Mouse (Mus musculus) thymus, adult 2 months (tissue): ENCODE data around the gene Gskip. TPM values are rescaled to one million over a fixed set of nuclear protein-coding genes. Genes with fewer than 3 reads are reported as not detected.
A peak's percentile ranks its signal among the peaks of the same experiment; 100 is the strongest.

Experiments
- DNase-seq: peaks from one replicate; pipeline ENCODE4 v3.0.0; 2021
- H3K27ac ChIP-seq: fragments of 200-500 bp; 2 replicates; pipeline ENCODE4 v1.5.1; 2012; ENCODE audit warnings: low read length, control low read depth; ENCODE audit not compliant: control insufficient read depth, insufficient read depth
- H3K27me3 ChIP-seq: fragments of 200-500 bp; 2 replicates; pipeline ENCODE4 v1.6.1; 2012; ENCODE audit warnings: mild to moderate bottlenecking, low read length, moderate library complexity, mixed read lengths; ENCODE audit not compliant: control insufficient read depth, insufficient read depth
- H3K36me3 ChIP-seq: fragments of 200-500 bp; 2 replicates; pipeline ENCODE4 v1.6.1; 2012; ENCODE audit warnings: mild to moderate bottlenecking, low read length, moderate library complexity; ENCODE audit not compliant: control insufficient read depth, insufficient read depth
- H3K4me1 ChIP-seq: fragments of 200-500 bp; replicated peaks from 2 replicates; pipeline ENCODE4 v1.6.1; 2012; ENCODE audit warnings: low read length; ENCODE audit not compliant: control insufficient read depth, insufficient read depth
- H3K4me3 ChIP-seq: fragments of 200-500 bp; 2 replicates; pipeline ENCODE4 v1.5.1; 2012; ENCODE audit warnings: mild to moderate bottlenecking, low read length, control low read depth, moderate library complexity; ENCODE audit not compliant: control insufficient read depth, insufficient read depth
- CTCF ChIP-seq: fragments of 200-500 bp; IDR thresholded peaks from 2 replicates; pipeline ENCODE4 v1.5.1; 2012; ENCODE audit warnings: mild to moderate bottlenecking, control low read depth, low read length, moderate library complexity, borderline replicate concordance; ENCODE audit not compliant: control insufficient read depth, poor library complexity, insufficient read depth; ENCODE audit errors: extremely low read depth
- POLR2A ChIP-seq: fragments of 200-500 bp; IDR thresholded peaks from 2 replicates; pipeline ENCODE4 v1.6.1; 2012; ENCODE audit warnings: mild to moderate bottlenecking, low read length, control low read depth, moderate library complexity; ENCODE audit not compliant: control insufficient read depth, poor library complexity, insufficient read depth; ENCODE audit errors: extremely low read depth
- WGBS: fragments of 180-500 bp; shearing (Covaris S2); methylation state at CpG from one replicate; pipeline ENCODE4 v1.1.7; 2018; 5-methylcytosine and 5-hydroxymethylcytosine counted together
- polyA plus RNA-seq: library from polyadenylated mRNA; depleted of rRNA; stranded (reverse); fragments of >200 nt; gene quantifications from 2 replicates; pipeline ENCODE4 v1.2.3, GENCODE M21; 2012

Gene Gskip
- polyA plus RNA-seq, 1 experiment, result 12.6 TPM

DNA sequence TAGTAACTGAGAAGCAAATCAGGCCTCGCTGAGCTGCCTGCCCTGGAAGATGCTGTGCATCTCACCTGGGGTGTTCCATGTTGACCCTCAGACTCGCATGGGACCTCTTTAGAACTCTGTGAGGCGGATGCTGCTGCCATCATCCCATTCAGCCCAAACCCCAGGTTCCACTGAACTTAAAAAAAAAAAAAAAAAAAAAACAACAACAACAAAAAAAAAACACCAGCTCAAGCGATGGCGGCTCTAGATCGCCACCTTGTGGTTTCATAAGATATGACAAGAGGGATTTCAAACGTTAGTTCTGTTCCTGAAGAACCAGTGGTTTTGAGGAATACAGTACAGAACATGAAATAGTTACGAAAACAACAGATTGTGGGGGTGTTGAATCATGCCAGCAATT, 43.3 kb downstream of the Gskip start:
- 42% methylated on average over 8 of the region's 8 CpGs for WGBS
- no peak overlapping the region for H3K4me3 ChIP-seq
- H3K36me3 ChIP-seq, result no peaks in the 10 kb centered on the region
- H3K27ac ChIP-seq, result no peak overlapping the region
- no peaks in the 10 kb centered on the region for H3K27me3 ChIP-seq
- no peak for TF ChIP-seq CTCF
- no peaks in the 10 kb centered on the region for H3K4me1 ChIP-seq
- DNase-seq, result peak; percentile 37

- no peak overlapping the region for H3K4me3 ChIP-seq
- TF ChIP-seq CTCF (no peak), POLR2A (no peak)
- no peak for DNase-seq
- no peaks in the 10 kb centered on the region for H3K36me3 ChIP-seq
- H3K27me3 ChIP-seq, result no peaks in the 10 kb centered on the region
- no peak overlapping the region for H3K27ac ChIP-seq
- no peaks in the 10 kb centered on the region; the same call in 1 of the 2 replicates for H3K4me1 ChIP-seq
- 88% methylated on average over 6 of the region's 6 CpGs for WGBS
These were observed 46.3 kb downstream of the Gskip start for GRCm38 (mm10) chr12:105730851-105731460.

- H3K4me3 ChIP-seq, result no peak overlapping the region
- TF ChIP-seq CTCF, result no peak
- TF ChIP-seq POLR2A, result no peak
- WGBS, result 50% methylated on average over 9 of the region's 9 CpGs
These were observed 48.9 kb downstream of the Gskip start for GRCm38 (mm10) chr12:105733370-105734159.

DNA sequence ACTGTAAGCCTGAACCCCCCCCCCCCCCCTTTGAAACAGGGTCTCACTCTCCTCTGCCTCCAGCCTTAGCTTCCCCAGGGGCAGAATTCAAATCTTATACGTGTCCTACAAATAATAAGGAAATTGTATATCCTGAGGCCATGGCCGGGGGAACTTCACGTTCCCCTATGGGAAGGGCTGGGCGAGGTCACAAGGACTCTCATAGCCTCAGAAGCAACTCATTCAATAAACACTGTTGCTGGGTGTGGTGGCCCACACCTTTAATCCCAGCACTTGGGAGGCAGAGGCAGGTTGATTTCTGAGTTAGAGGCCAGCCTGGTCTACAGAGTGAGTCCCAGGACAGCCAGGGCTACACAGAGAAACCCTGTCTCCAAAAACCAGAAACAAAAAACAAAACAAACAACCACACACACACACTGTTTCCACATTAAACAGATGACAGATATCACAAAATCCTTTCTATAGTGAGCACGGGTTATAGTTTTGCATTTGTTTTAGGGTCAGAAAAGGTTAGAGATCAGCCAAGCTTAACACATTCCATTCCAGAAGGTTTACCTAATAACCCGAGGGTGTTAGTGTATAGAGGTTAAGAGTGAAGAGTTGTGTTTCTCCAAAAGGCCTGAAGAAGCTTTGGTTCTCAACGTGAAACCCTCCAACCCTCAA, 50.7 kb downstream of the Gskip start:
- H3K4me3 ChIP-seq, result no peak overlapping the region
- H3K36me3 ChIP-seq, result no peaks in the 10 kb centered on the region
- H3K4me1 ChIP-seq, result no peaks in the 10 kb centered on the region; the same call in 1 of the 2 replicates
- no peaks in the 10 kb centered on the region for H3K27me3 ChIP-seq
- no peak overlapping the region for H3K27ac ChIP-seq
- DNase-seq, result no peak
- TF ChIP-seq CTCF, result no peak
- no peak for TF ChIP-seq POLR2A
- WGBS, result 83% methylated on average over 7 of the region's 7 CpGs

More at GRCm38 (mm10) chr12:105733370-105734159, 48.9 kb downstream of the Gskip start:
- H3K4me1 ChIP-seq, result no peaks in the 10 kb centered on the region; the same call in 1 of the 2 replicates
- no peaks in the 10 kb centered on the region for H3K27me3 ChIP-seq
- no peaks in the 10 kb centered on the region for H3K36me3 ChIP-seq
- no peak for DNase-seq
- no peak overlapping the region for H3K27ac ChIP-seq

DNA sequence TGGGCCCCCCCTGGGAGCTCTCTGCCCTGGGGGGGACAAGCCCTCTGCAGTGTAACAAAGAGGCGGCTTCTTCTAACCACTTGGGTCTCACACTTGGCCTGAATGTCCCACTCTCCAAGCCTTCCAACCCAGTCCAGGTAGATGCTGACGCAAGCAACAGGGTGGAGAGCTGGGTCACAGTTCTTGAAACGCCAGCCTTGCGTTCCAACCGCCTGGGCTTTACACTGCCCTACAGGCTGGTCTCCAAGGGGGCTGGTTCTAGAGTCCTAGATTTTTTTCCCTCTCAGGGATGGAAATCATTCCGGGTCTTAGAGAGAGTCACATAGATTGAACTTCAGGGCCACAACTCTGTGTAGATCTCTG, 51.2 kb downstream of the Gskip start:
- Histone ChIP-seq H3K27me3 (no peaks in the 10 kb centered on the region), H3K27ac (no peak overlapping the region), H3K36me3 (no peaks in the 10 kb centered on the region), H3K4me1 (no peaks in the 10 kb centered on the region; the same call in 1 of the 2 replicates), H3K4me3 (no peak overlapping the region)
- WGBS, result 96% methylated on average over 6 of the region's 6 CpGs
- no peak for DNase-seq
- TF ChIP-seq POLR2A (no peak), CTCF (no peak)

GRCm38 (mm10) chr12:105738316-105739096, 53.9 kb downstream of the Gskip start:
- no peaks in the 10 kb centered on the region for H3K27me3 ChIP-seq
- no peak overlapping the region for H3K4me3 ChIP-seq
- H3K27ac ChIP-seq, result no peak overlapping the region
- WGBS, result 91% methylated on average over 15 of the region's 15 CpGs
- H3K36me3 ChIP-seq, result no peaks in the 10 kb centered on the region
- no peak for TF ChIP-seq POLR2A
- TF ChIP-seq CTCF, result no peak
- no peak for DNase-seq
- H3K4me1 ChIP-seq, result no peaks in the 10 kb centered on the region; the same call in 1 of the 2 replicates
